Mouse (Mus musculus): ENCODE results near the gene Ugt1a1.
"Not testable (repeated sequence)": the region's sequence is repeated elsewhere in the genome, so short reads cannot be mapped to it uniquely, and the experiment has no call there.

Ugt1a1 gene

GRCm38 (mm10) chr1:88218591-88218990 lies 6.8 kb downstream of the Ugt1a1 start:
- no peak for DNase-seq (ENCODE audit: low spot score)

GRCm38 (mm10) chr1:88219054-88219453 lies 7.3 kb downstream of the Ugt1a1 start:
- peak; percentile 1 for DNase-seq (ENCODE audit: low spot score)

GRCm38 (mm10) chr1:88220336-88220735 lies 8.6 kb downstream of the Ugt1a1 start:
- peak; percentile 3 for DNase-seq (ENCODE audit: low spot score)

GRCm38 (mm10) chr1:88222216-88222615 lies 10.5 kb downstream of the Ugt1a1 start:
- peak; percentile 0 for DNase-seq (ENCODE audit: low spot score)

GRCm38 (mm10) chr1:88223011-88223515 lies 11.3 kb downstream of the Ugt1a1 start:
- peak; percentile 6 for DNase-seq (ENCODE audit: low spot score)

GRCm38 (mm10) chr1:88223591-88223990 lies 11.8 kb downstream of the Ugt1a1 start:
- DNase-seq (ENCODE audit: low spot score) = peak; percentile 18

- peak; percentile 74 for DNase-seq (ENCODE audit: low spot score)
These were observed 12.4 kb downstream of the Ugt1a1 start for GRCm38 (mm10) chr1:88224029-88224776.

GRCm38 (mm10) chr1:88225301-88225700 lies 13.5 kb downstream of the Ugt1a1 start:
- DNase-seq (ENCODE audit: low spot score) = not testable (repeated sequence)

- no peak for DNase-seq (ENCODE audit: low spot score)
These were observed 14.0 kb downstream of the Ugt1a1 start for GRCm38 (mm10) chr1:88225741-88226140.

GRCm38 (mm10) chr1:88226670-88227379 lies 15.1 kb downstream of the Ugt1a1 start, which contains the start of gene Mroh2a:
TSS of gene Mroh2a (plus strand) at chr1:88226986.
- no peak for DNase-seq (ENCODE audit: low spot score)

- DNase-seq (ENCODE audit: low spot score) = no peak
These were observed 15.7 kb downstream of the Ugt1a1 start for GRCm38 (mm10) chr1:88227482-88227881.

- no peak for DNase-seq (ENCODE audit: low spot score)
These were observed 16.4 kb downstream of the Ugt1a1 start for GRCm38 (mm10) chr1:88228121-88228520.

GRCm38 (mm10) chr1:88229566-88229965 lies 17.8 kb downstream of the Ugt1a1 start:
- no peak for DNase-seq (ENCODE audit: low spot score)

GRCm38 (mm10) chr1:88229986-88230385 lies 18.2 kb downstream of the Ugt1a1 start:
- DNase-seq (ENCODE audit: low spot score) = no peak

GRCm38 (mm10) chr1:88230421-88230820 lies 18.7 kb downstream of the Ugt1a1 start:
- no peak for DNase-seq (ENCODE audit: low spot score)

GRCm38 (mm10) chr1:88230981-88231802 lies 19.4 kb downstream of the Ugt1a1 start:
- DNase-seq (ENCODE audit: low spot score) = no peak

- DNase-seq (ENCODE audit: low spot score) = no peak
These were observed 20.2 kb downstream of the Ugt1a1 start for GRCm38 (mm10) chr1:88231803-88232499.

- DNase-seq (ENCODE audit: low spot score) = no peak
These were observed 21.1 kb downstream of the Ugt1a1 start for GRCm38 (mm10) chr1:88232664-88233380.

- DNase-seq (ENCODE audit: low spot score) = no peak
These were observed 21.9 kb downstream of the Ugt1a1 start for GRCm38 (mm10) chr1:88233421-88234247.

- DNase-seq (ENCODE audit: low spot score) = no peak
These were observed 22.5 kb downstream of the Ugt1a1 start for GRCm38 (mm10) chr1:88234248-88234610.

Data from lung, postnatal 25 days (tissue).